Mouse (Mus musculus) embryonic facial prominence, embryonic 12.5 days (tissue): ENCODE results near the gene Rab27a. TPM values are rescaled to one million over a fixed set of nuclear protein-coding genes. Genes with fewer than 3 reads are reported as not detected.

Experiments used
- ATAC-seq: fragments of 200-750 bp; cut with Nextera tagmentation; 2 replicates; pipeline ENCODE4 v1.8.0; 2017; ENCODE audit not compliant: insufficient number of reproducible peaks, insufficient read depth, low FRiP score, low TSS enrichment
- H3K27ac ChIP-seq: fragments of 300-500 bp; sonication (generic); 2 replicates; pipeline ENCODE4 v1.5.1; 2016; ENCODE audit warnings: mild to moderate bottlenecking
- H3K27me3 ChIP-seq: fragments of 300-500 bp; sonication (generic); 2 replicates; pipeline ENCODE4 v1.6.1; 2016; ENCODE audit warnings: mild to moderate bottlenecking, moderate library complexity
- H3K36me3 ChIP-seq: fragments of 300-500 bp; sonication (generic); 2 replicates; pipeline ENCODE4 v1.6.1; 2016; ENCODE audit warnings: mild to moderate bottlenecking
- H3K4me1 ChIP-seq: fragments of 300-500 bp; sonication (generic); 2 replicates; pipeline ENCODE4 v1.6.1; 2016
- H3K4me2 ChIP-seq: fragments of 300-500 bp; sonication (generic); replicated peaks from 2 replicates; pipeline ENCODE4 v1.6.1; 2016; ENCODE audit warnings: mild to moderate bottlenecking, moderate library complexity
- H3K4me3 ChIP-seq: fragments of 300-500 bp; sonication (generic); 2 replicates; pipeline ENCODE4 v1.5.1; 2016; ENCODE audit warnings: mild to moderate bottlenecking
- H3K9ac ChIP-seq: fragments of 300-500 bp; sonication (generic); 2 replicates; pipeline ENCODE4 v1.6.1; 2016; ENCODE audit warnings: mild to moderate bottlenecking, moderate library complexity
- H3K9me3 ChIP-seq: fragments of 300-500 bp; sonication (generic); 2 replicates; pipeline ENCODE4 v1.6.1; 2016; ENCODE audit warnings: mild to moderate bottlenecking, moderate library complexity
- WGBS: fragments of 180-500 bp; shearing (Covaris S2); methylation state at CpG from one replicate; pipeline ENCODE4 v1.1.7; 2016; 5-methylcytosine and 5-hydroxymethylcytosine counted together
- polyA plus RNA-seq: library from polyadenylated mRNA; unstranded; fragments of >200 nt; fragmentation: Nextera tagmentation; extraction: Ambion mirVana; gene quantifications from 2 replicates; pipeline ENCODE4 v1.2.1, GENCODE M21; 2016

Rab27a gene
- polyA plus RNA-seq, 1 experiment from 2014 or later = 8.9 TPM

GRCm38 (mm10) chr9:73048927-73049326 lies 4.3 kb downstream of the Rab27a start:
- ATAC-seq = no peak
- Histone ChIP-seq H3K4me1 (peaks cover 20% of the 10 kb centered on the region; the same call in 1 of the 2 replicates), H3K27ac (no peak overlapping the region), H3K27me3 (no peaks in the 10 kb centered on the region), H3K9ac (no peak overlapping the region), H3K9me3 (no peaks in the 10 kb centered on the region), H3K36me3 (no peaks in the 10 kb centered on the region), H3K4me2 (no peak overlapping the region), H3K4me3 (no peak overlapping the region)
- WGBS = 12% methylated on average over 4 of the region's 4 CpGs

- no peak for ATAC-seq
- H3K9me3 ChIP-seq = no peaks in the 10 kb centered on the region
- no peak overlapping the region for H3K4me2 ChIP-seq
- no peaks in the 10 kb centered on the region for H3K36me3 ChIP-seq
- WGBS = 61% methylated on average over 5 of the region's 5 CpGs
- H3K27me3 ChIP-seq = no peaks in the 10 kb centered on the region
- H3K9ac ChIP-seq = no peak overlapping the region
- no peak overlapping the region for H3K4me3 ChIP-seq
- H3K4me1 ChIP-seq = peaks cover 13% of the 10 kb centered on the region; the same call in 1 of the 2 replicates
- H3K27ac ChIP-seq = no peak overlapping the region
Measured at GRCm38 (mm10) chr9:73049833-73050232, 5.2 kb downstream of the Rab27a start.

- H3K4me2 ChIP-seq = no peak overlapping the region
- no peak overlapping the region for H3K4me3 ChIP-seq
- H3K27ac ChIP-seq = no peak overlapping the region
- H3K27me3 ChIP-seq = no peaks in the 10 kb centered on the region
- H3K9ac ChIP-seq = no peak overlapping the region
- 60% methylated on average over 8 of the region's 8 CpGs for WGBS
- no peaks in the 10 kb centered on the region for H3K36me3 ChIP-seq
- peaks cover 6% of the 10 kb centered on the region; the same call in 1 of the 2 replicates for H3K4me1 ChIP-seq
- no peaks in the 10 kb centered on the region for H3K9me3 ChIP-seq
- no peak for ATAC-seq
Measured at GRCm38 (mm10) chr9:73050606-73051005, 6.0 kb downstream of the Rab27a start.

- H3K9me3 ChIP-seq = no peaks in the 10 kb centered on the region
- no peaks in the 10 kb centered on the region for H3K4me1 ChIP-seq
- no peaks in the 10 kb centered on the region for H3K36me3 ChIP-seq
- H3K4me2 ChIP-seq = no peak overlapping the region
- H3K4me3 ChIP-seq = no peak overlapping the region
- WGBS = 56% methylated on average over 10 of the region's 10 CpGs
- H3K9ac ChIP-seq = no peak overlapping the region
- H3K27ac ChIP-seq = no peak overlapping the region
- ATAC-seq = no peak
- no peaks in the 10 kb centered on the region for H3K27me3 ChIP-seq
Measured at GRCm38 (mm10) chr9:73055441-73055911, 10.8 kb downstream of the Rab27a start.

GRCm38 (mm10) chr9:73059224-73059623 lies 14.6 kb downstream of the Rab27a start:
- WGBS = 88% methylated on average over 4 of the region's 4 CpGs
- no peak for ATAC-seq
- Histone ChIP-seq H3K4me1 (peaks cover 11% of the 10 kb centered on the region), H3K4me2 (no peak overlapping the region), H3K36me3 (no peaks in the 10 kb centered on the region), H3K27ac (no peak overlapping the region), H3K4me3 (no peak overlapping the region), H3K9me3 (no peaks in the 10 kb centered on the region), H3K9ac (no peak overlapping the region), H3K27me3 (no peaks in the 10 kb centered on the region)

GRCm38 (mm10) chr9:73063621-73064290 lies 19.1 kb downstream of the Rab27a start:
- H3K4me2 ChIP-seq = peak overlapping the region; percentile 45
- H3K9ac ChIP-seq = no peak overlapping the region
- WGBS = 12% methylated on average over 15 of the region's 15 CpGs
- H3K9me3 ChIP-seq = no peaks in the 10 kb centered on the region
- H3K36me3 ChIP-seq = no peaks in the 10 kb centered on the region
- no peak; the same call in 1 of the 2 replicates for ATAC-seq
- H3K4me3 ChIP-seq = peak overlapping the region; percentile 11; the same call in 1 of the 2 replicates
- H3K4me1 ChIP-seq = peaks cover 27% of the 10 kb centered on the region
- H3K27me3 ChIP-seq = no peaks in the 10 kb centered on the region
- peak overlapping the region; percentile 72 for H3K27ac ChIP-seq

- Histone ChIP-seq H3K36me3 (no peaks in the 10 kb centered on the region), H3K9ac (no peak overlapping the region), H3K4me2 (peak overlapping the region; percentile 33), H3K27ac (peak overlapping the region; percentile 71; the same call in 1 of the 2 replicates), H3K9me3 (no peaks in the 10 kb centered on the region), H3K4me1 (peaks cover 27% of the 10 kb centered on the region), H3K27me3 (no peaks in the 10 kb centered on the region), H3K4me3 (peak overlapping the region; percentile 12; the same call in 1 of the 2 replicates)
- 20% methylated on average over 10 of the region's 10 CpGs for WGBS
- ATAC-seq = peak; percentile 75; the same call in 1 of the 2 replicates
Measured at GRCm38 (mm10) chr9:73067086-73067485, 22.4 kb downstream of the Rab27a start.

GRCm38 (mm10) chr9:73068230-73068679 lies 23.6 kb downstream of the Rab27a start:
- H3K4me3 ChIP-seq = no peak overlapping the region

GRCm38 (mm10) chr9:73068688-73069087 lies 24.0 kb downstream of the Rab27a start:
- Histone ChIP-seq H3K4me2 (no peak overlapping the region), H3K27ac (no peak overlapping the region), H3K9me3 (no peaks in the 10 kb centered on the region), H3K36me3 (no peaks in the 10 kb centered on the region), H3K4me3 (no peak overlapping the region), H3K9ac (no peak overlapping the region), H3K4me1 (peaks cover 22% of the 10 kb centered on the region), H3K27me3 (no peaks in the 10 kb centered on the region)
- ATAC-seq = no peak
- 86% methylated on average over 6 of the region's 6 CpGs for WGBS

More at GRCm38 (mm10) chr9:73068230-73068679, 23.6 kb downstream of the Rab27a start:
- Histone ChIP-seq H3K4me2 (no peak overlapping the region), H3K9ac (no peak overlapping the region), H3K27ac (peak overlapping the region; percentile 70), H3K36me3 (no peaks in the 10 kb centered on the region), H3K9me3 (no peaks in the 10 kb centered on the region), H3K4me1 (peaks cover 26% of the 10 kb centered on the region), H3K27me3 (no peaks in the 10 kb centered on the region)
- WGBS = 55% methylated on average over 6 of the region's 6 CpGs
- ATAC-seq = peak; percentile 14; the same call in 1 of the 2 replicates

GRCm38 (mm10) chr9:73070971-73071659 lies 26.5 kb downstream of the Rab27a start:
- Histone ChIP-seq H3K36me3 (no peaks in the 10 kb centered on the region), H3K27ac (no peak overlapping the region), H3K4me1 (peaks cover 13% of the 10 kb centered on the region), H3K4me2 (no peak overlapping the region), H3K27me3 (no peaks in the 10 kb centered on the region), H3K9ac (no peak overlapping the region), H3K4me3 (no peak overlapping the region), H3K9me3 (no peaks in the 10 kb centered on the region)
- no peak for ATAC-seq
- 76% methylated on average over 10 of the region's 10 CpGs for WGBS

- Histone ChIP-seq H3K9me3 (no peaks in the 10 kb centered on the region), H3K4me3 (no peak overlapping the region), H3K9ac (no peak overlapping the region), H3K4me1 (peaks cover 9% of the 10 kb centered on the region), H3K27ac (no peak overlapping the region), H3K27me3 (no peaks in the 10 kb centered on the region), H3K4me2 (no peak overlapping the region), H3K36me3 (no peaks in the 10 kb centered on the region)
- no peak for ATAC-seq
- whole genome bisulfite sequencing = 82% methylated on average over 8 of the region's 8 CpGs
Measured at GRCm38 (mm10) chr9:73072426-73072825, 27.8 kb downstream of the Rab27a start.

- no peaks in the 10 kb centered on the region for H3K36me3 ChIP-seq
- WGBS = 90% methylated on average over 5 of the region's 5 CpGs
- no peaks in the 10 kb centered on the region for H3K9me3 ChIP-seq
- no peak overlapping the region for H3K9ac ChIP-seq
- ATAC-seq = no peak
- no peak overlapping the region for H3K4me2 ChIP-seq
- H3K4me1 ChIP-seq = peaks cover 2% of the 10 kb centered on the region
- H3K27me3 ChIP-seq = no peaks in the 10 kb centered on the region
- no peak overlapping the region for H3K27ac ChIP-seq
- H3K4me3 ChIP-seq = no peak overlapping the region
Measured at GRCm38 (mm10) chr9:73073169-73073568, 28.5 kb downstream of the Rab27a start.
